Mouse (Mus musculus) myocyte (in vitro differentiated cells): ENCODE data around the gene Zfp106. TPM values are rescaled to one million over a fixed set of nuclear protein-coding genes. Genes with fewer than 3 reads are reported as not detected.
"Not testable (repeated sequence)": the region's sequence is repeated elsewhere in the genome, so short reads cannot be mapped to it uniquely, and the experiment has no call there.

Experiments
- H3K27me3 ChIP-seq: one replicate; pipeline ENCODE4 v1.6.1; 2011; ENCODE audit not compliant: control insufficient read depth, insufficient read depth, insufficient read length
- H3K36me3 ChIP-seq: one replicate; pipeline ENCODE4 v1.6.1; 2011; ENCODE audit not compliant: control insufficient read depth, insufficient read depth
- H3K4me2 ChIP-seq: one replicate; pipeline ENCODE4 v1.6.1; 2011; ENCODE audit warnings: low read depth, control low read depth
- H3K4me3 ChIP-seq: one replicate; pipeline ENCODE4 v1.5.1; 2011; ENCODE audit warnings: mild to moderate bottlenecking, control low read depth, moderate library complexity
- H3K79me2 ChIP-seq: one replicate; pipeline ENCODE4 v1.6.1; 2011; ENCODE audit not compliant: control insufficient read depth, insufficient read depth
- H3ac ChIP-seq: one replicate; pipeline ENCODE4 v1.6.1; 2011; ENCODE audit not compliant: control insufficient read depth, insufficient read length
- CEBPB ChIP-seq: IDR thresholded peaks from 2 replicates; pipeline ENCODE4 v1.6.1; 2011; ENCODE audit warnings: mild to moderate bottlenecking, moderate library complexity; ENCODE audit not compliant: poor library complexity, insufficient read depth, severe bottlenecking
- E2F4 ChIP-seq: IDR thresholded peaks from one replicate; pipeline ENCODE4 v1.6.1; 2011; ENCODE audit warnings: mild to moderate bottlenecking, control low read depth, moderate library complexity; ENCODE audit not compliant: insufficient read depth
- MAX ChIP-seq: IDR thresholded peaks from one replicate; pipeline ENCODE4 v1.6.1; 2011; ENCODE audit warnings: low read depth, mild to moderate bottlenecking, control low read depth
- MYOD1 ChIP-seq, 3 experiments: IDR thresholded peaks; one replicate each; pipeline ENCODE4 v1.6.1; 2011; ENCODE audit warnings: control low read depth in 2 of 3, low read depth in 2 of 3, mild to moderate bottlenecking in 2 of 3, moderate library complexity in 1 of 3; ENCODE audit not compliant: insufficient read length in 2 of 3, control insufficient read depth in 1 of 3
- MYOG ChIP-seq, 3 experiments: IDR thresholded peaks; one replicate each; pipeline ENCODE4 v1.6.1; 2011; ENCODE audit warnings: control low read depth in 2 of 3, low read depth in 2 of 3, mild to moderate bottlenecking in 2 of 3; ENCODE audit not compliant: insufficient read length in 2 of 3, control insufficient read depth in 1 of 3, insufficient read depth in 1 of 3
- POLR2A ChIP-seq: IDR thresholded peaks from one replicate; pipeline ENCODE4 v1.6.1; 2011; ENCODE audit warnings: low read depth, mild to moderate bottlenecking, control low read depth, moderate library complexity; ENCODE audit not compliant: insufficient read length
- POLR2AphosphoS2 ChIP-seq: IDR thresholded peaks from one replicate; pipeline ENCODE4 v1.6.1; 2011; ENCODE audit warnings: low read depth, control low read depth; ENCODE audit not compliant: insufficient read length
- REST ChIP-seq: IDR thresholded peaks from one replicate; pipeline ENCODE4 v1.6.1; 2011; ENCODE audit warnings: mild to moderate bottlenecking, control low read depth, moderate library complexity; ENCODE audit not compliant: insufficient read depth, insufficient read length
- SRF ChIP-seq: IDR thresholded peaks from one replicate; pipeline ENCODE4 v1.6.1; 2011; ENCODE audit warnings: low read depth; ENCODE audit not compliant: control insufficient read depth, insufficient read length
- TCF12 ChIP-seq: IDR thresholded peaks from one replicate; pipeline ENCODE4 v1.6.1; 2011; ENCODE audit warnings: mild to moderate bottlenecking, control low read depth; ENCODE audit not compliant: poor library complexity, insufficient read depth, severe bottlenecking
- TCF3 ChIP-seq: IDR thresholded peaks from one replicate; pipeline ENCODE4 v1.6.1; 2011; ENCODE audit warnings: low read depth, control low read depth; ENCODE audit not compliant: insufficient read length
- USF1 ChIP-seq: IDR thresholded peaks from one replicate; pipeline ENCODE4 v1.6.1; 2011; ENCODE audit warnings: low read depth, mild to moderate bottlenecking, control low read depth, moderate library complexity
- polyA plus RNA-seq: library from polyadenylated mRNA; unstranded; fragments of >200 nt; fragmentation: generic; extraction: Trizol; gene quantifications from one replicate; pipeline ENCODE4 v1.2.1, GENCODE M21; 2012; ENCODE audit warnings: missing spikeins

Zfp106 gene
- polyA plus RNA-seq, 1 experiment = 94.6 TPM

GRCm38 (mm10) chr2:120575121-120575520 lies 11.5 kb upstream of the Zfp106 start:
- Histone ChIP-seq H3K27me3 (no peaks in the 10 kb centered on the region), H3K79me2 (peaks cover 88% of the 10 kb centered on the region), H3K4me3 (no peak overlapping the region), H3ac (no peak overlapping the region), H3K36me3 (no peaks in the 10 kb centered on the region), H3K4me2 (no peak overlapping the region)
- TF ChIP-seq MYOD1 (IDR thresholded peaks at IDR 0.05; ENCODE audit: control insufficient read depth in 1 of 3, insufficient read length in 2 of 3, low read depth in 2 of 3) (no peak), REST (no peak), MAX (no peak), MYOG (IDR thresholded peaks at IDR 0.05; ENCODE audit: control insufficient read depth in 1 of 3, insufficient read depth in 1 of 3, insufficient read length in 2 of 3, low read depth in 2 of 3) (no peak), TCF3 (no peak), CEBPB (no peak), SRF (no peak), TCF12 (no peak), USF1 (no peak), E2F4 (no peak)

- not testable (repeated sequence) for H3K4me3 ChIP-seq, H3K27me3 ChIP-seq, H3ac ChIP-seq, H3K4me2 ChIP-seq, H3K36me3 ChIP-seq
- peaks cover 83% of the 10 kb centered on the region for H3K79me2 ChIP-seq
Measured at GRCm38 (mm10) chr2:120572161-120572560, 8.5 kb upstream of the Zfp106 start.

GRCm38 (mm10) chr2:120571081-120571480 lies 7.4 kb upstream of the Zfp106 start:
- no peaks in the 10 kb centered on the region for H3K27me3 ChIP-seq
- no peak overlapping the region for H3K4me3 ChIP-seq
- no peak overlapping the region for H3ac ChIP-seq
- no peak overlapping the region for H3K4me2 ChIP-seq
- H3K79me2 ChIP-seq = peaks cover 73% of the 10 kb centered on the region
- no peaks in the 10 kb centered on the region for H3K36me3 ChIP-seq
- TF ChIP-seq POLR2AphosphoS2 (no peak), TCF3 (no peak), TCF12 (no peak), POLR2A (no peak), MAX (no peak), SRF (no peak), REST (no peak), MYOG (IDR thresholded peaks at IDR 0.05; ENCODE audit: control insufficient read depth in 1 of 3, insufficient read depth in 1 of 3, insufficient read length in 2 of 3, low read depth in 2 of 3) (no peak), USF1 (no peak), CEBPB (no peak), MYOD1 (IDR thresholded peaks at IDR 0.05; ENCODE audit: control insufficient read depth in 1 of 3, insufficient read length in 2 of 3, low read depth in 2 of 3) (no peak), E2F4 (no peak)

GRCm38 (mm10) chr2:120567798-120568320 lies 4.2 kb upstream of the Zfp106 start:
- Histone ChIP-seq H3K27me3 (no peaks in the 10 kb centered on the region), H3K36me3 (no peaks in the 10 kb centered on the region), H3K4me3 (peak overlapping the region; percentile 64), H3ac (peak overlapping the region; percentile 15), H3K4me2 (peak overlapping the region; percentile 78), H3K79me2 (peaks cover 49% of the 10 kb centered on the region)
- TF ChIP-seq USF1 = no peak

GRCm38 (mm10) chr2:120566886-120567797 lies 3.5 kb upstream of the Zfp106 start, which contains the start of gene Snap23:
TSS of gene Snap23 (plus strand) at chr2:120567671.
- Histone ChIP-seq H3ac (peak within 1 kb of the TSS; percentile 15), H3K36me3 (no peaks in the 10 kb centered on the region), H3K79me2 (peaks cover 50% of the 10 kb centered on the region), H3K27me3 (no peaks in the 10 kb centered on the region), H3K4me2 (peak within 1 kb of the TSS; percentile 78), H3K4me3 (peak within 1 kb of the TSS; percentile 64)
- TF ChIP-seq MYOG (IDR thresholded peaks at IDR 0.05; ENCODE audit: control insufficient read depth in 1 of 3, insufficient read depth in 1 of 3, insufficient read length in 2 of 3, low read depth in 2 of 3) (no peak), POLR2A (peak; percentile 67), POLR2AphosphoS2 (peak; percentile 59), TCF3 (no peak), TCF12 (no peak), CEBPB (no peak), MAX (no peak), MYOD1 (IDR thresholded peaks at IDR 0.05; ENCODE audit: control insufficient read depth in 1 of 3, insufficient read length in 2 of 3, low read depth in 2 of 3) (no peak), REST (no peak), SRF (no peak), E2F4 (no peak), USF1 (no peak)
